Mouse (Mus musculus): ENCODE data around the gene Tctex1d2.
A peak's percentile ranks its signal among the peaks of the same experiment; 100 is the strongest.

Gene Tctex1d2

GRCm38 (mm10) chr16:32419517-32420483 lies at the start of gene Tctex1d2:
Gene Tctex1d2 (plus strand): TSS chr16:32419702.
- peak; percentile 92 to 94 for DNase-seq (ENCODE audit: low spot score in 2 of 2)

GRCm38 (mm10) chr16:32371351-32371750 lies 48.2 kb upstream of the Tctex1d2 start:
- DNase-seq (ENCODE audit: low spot score in 2 of 2) = peak; percentile 32 to 36

- DNase-seq (ENCODE audit: low spot score in 2 of 2) = no peak
These were observed 39.9 kb upstream of the Tctex1d2 start for GRCm38 (mm10) chr16:32379575-32379974.

GRCm38 (mm10) chr16:32382901-32383300 lies 36.6 kb upstream of the Tctex1d2 start:
- DNase-seq (ENCODE audit: low spot score in 2 of 2) = no peak

GRCm38 (mm10) chr16:32384885-32385284 lies 34.6 kb upstream of the Tctex1d2 start:
- DNase-seq (ENCODE audit: low spot score in 2 of 2) = no peak

- DNase-seq (ENCODE audit: low spot score in 2 of 2) = no peak
These were observed 32.7 kb upstream of the Tctex1d2 start for GRCm38 (mm10) chr16:32386826-32387225.

GRCm38 (mm10) chr16:32389049-32389448 lies 30.5 kb upstream of the Tctex1d2 start:
- no peak for DNase-seq (ENCODE audit: low spot score in 2 of 2)

GRCm38 (mm10) chr16:32389841-32390240 lies 29.7 kb upstream of the Tctex1d2 start:
- DNase-seq (ENCODE audit: low spot score in 2 of 2) = no peak

GRCm38 (mm10) chr16:32390882-32391281 lies 28.6 kb upstream of the Tctex1d2 start:
- no peak for DNase-seq (ENCODE audit: low spot score in 2 of 2)

- DNase-seq (ENCODE audit: low spot score in 2 of 2) = no peak
These were observed 23.6 kb upstream of the Tctex1d2 start for GRCm38 (mm10) chr16:32395679-32396540.

GRCm38 (mm10) chr16:32396541-32396835 lies 23.0 kb upstream of the Tctex1d2 start:
- no peak for DNase-seq (ENCODE audit: low spot score in 2 of 2)

- DNase-seq (ENCODE audit: low spot score in 2 of 2) = no peak
These were observed 21.3 kb upstream of the Tctex1d2 start for GRCm38 (mm10) chr16:32398206-32398605.

- peak in 1 of 2 experiments; percentile 7 for DNase-seq (ENCODE audit: low spot score in 2 of 2)
These were observed 19.2 kb upstream of the Tctex1d2 start, which contains the start of gene Tm4sf19 for GRCm38 (mm10) chr16:32400267-32400666. Gene Tm4sf19 (plus strand): TSS chr16:32400506.

GRCm38 (mm10) chr16:32401335-32401965 lies 18.1 kb upstream of the Tctex1d2 start:
- no peak for DNase-seq (ENCODE audit: low spot score in 2 of 2)

GRCm38 (mm10) chr16:32402818-32403217 lies 16.7 kb upstream of the Tctex1d2 start:
- no peak for DNase-seq (ENCODE audit: low spot score in 2 of 2)

GRCm38 (mm10) chr16:32405716-32406115 lies 13.8 kb upstream of the Tctex1d2 start:
- no peak for DNase-seq (ENCODE audit: low spot score in 2 of 2)

GRCm38 (mm10) chr16:32406671-32407070 lies 12.8 kb upstream of the Tctex1d2 start:
- no peak for DNase-seq (ENCODE audit: low spot score in 2 of 2)

GRCm38 (mm10) chr16:32407730-32408129 lies 11.8 kb upstream of the Tctex1d2 start:
- DNase-seq (ENCODE audit: low spot score in 2 of 2) = no peak

- no peak for DNase-seq (ENCODE audit: low spot score in 2 of 2)
These were observed 2.0 kb upstream of the Tctex1d2 start for GRCm38 (mm10) chr16:32417457-32417856.

GRCm38 (mm10) chr16:32427506-32427905 lies 8.0 kb downstream of the Tctex1d2 start:
- no peak for DNase-seq (ENCODE audit: low spot score in 2 of 2)

- DNase-seq (ENCODE audit: low spot score in 2 of 2) = peak; percentile 87 to 90
These were observed 11.1 kb downstream of the Tctex1d2 start, which contains the start of gene Pcyt1a for GRCm38 (mm10) chr16:32430474-32431046. Gene Pcyt1a (plus strand): TSS chr16:32430921.

Data from right cerebral cortex, adult 2 months (tissue).